Mouse (Mus musculus) embryonic fibroblast, embryonic 13.5 days (primary cell): ENCODE data around the gene Acad11.

Experiments
- CTCF ChIP-seq: IDR thresholded peaks from 2 replicates; pipeline ENCODE4 v1.5.1; 2011; ENCODE audit warnings: mild to moderate bottlenecking, control low read depth, low read length, moderate library complexity, borderline replicate concordance; ENCODE audit not compliant: insufficient read depth
- POLR2A ChIP-seq: IDR thresholded peaks from 2 replicates; pipeline ENCODE4 v1.6.1; 2011; ENCODE audit warnings: low read depth, mild to moderate bottlenecking, control low read depth, low read length, moderate library complexity

- TF ChIP-seq POLR2A = no peak
- no peak for TF ChIP-seq CTCF
Observed at GRCm38 (mm10) chr9:104104986-104105385, 41.8 kb downstream of the Acad11 start.
